Mouse (Mus musculus) testis, postnatal 14 days (tissue): ENCODE measurements at regions not wholly inside any gene's neighbourhood (a gene's known extent, or its start where the extent isn't known, plus 50 kb on each side); places are given as distances from the start of the nearest gene placed in this dataset.

Source experiments
- DNase-seq: peaks from one replicate; pipeline ENCODE4 v3.0.0; 2021; ENCODE audit warnings: low spot score

DNA sequence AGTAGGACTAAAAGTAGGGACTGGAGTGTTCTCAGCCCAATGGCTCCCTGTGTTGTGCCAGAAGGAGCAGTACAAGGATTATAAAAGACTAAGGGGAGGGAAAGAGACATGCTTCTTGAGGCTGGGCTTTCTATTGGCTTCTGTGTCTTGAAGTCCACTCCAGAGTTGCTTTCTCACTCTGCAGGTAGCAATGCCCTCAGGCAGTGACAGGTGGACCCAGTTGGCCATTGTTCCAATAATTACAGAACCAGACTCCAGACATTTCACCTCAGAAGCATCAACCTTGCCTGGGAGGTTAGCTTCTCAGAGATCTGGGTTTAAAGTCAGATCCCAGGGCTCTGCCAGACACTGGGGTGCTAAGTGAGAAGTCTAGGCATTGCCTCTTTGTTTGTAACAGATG lies 136.3 kb upstream of the Tll1 start:
- DNase-seq, result no peak

DNA sequence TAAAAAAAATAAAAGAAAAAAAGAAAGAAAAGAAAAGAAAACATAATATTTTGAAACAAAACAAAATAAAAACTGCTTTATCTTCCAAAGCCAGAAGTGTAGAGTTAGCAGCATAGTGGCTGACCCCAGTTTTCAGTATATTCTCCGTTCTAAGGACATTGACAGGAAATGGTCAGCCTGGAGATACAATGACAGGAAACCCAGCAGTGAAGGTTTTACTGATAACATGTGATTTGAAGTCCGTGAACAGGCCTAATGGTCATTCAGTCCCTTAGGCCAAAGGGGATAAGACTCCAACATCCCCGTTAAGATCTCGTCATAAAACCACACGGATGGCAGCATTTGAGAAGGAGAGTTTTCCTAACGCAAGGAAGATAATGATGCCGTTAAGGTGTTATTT lies 131.3 kb upstream of the Tll1 start:
- no peak for DNase-seq

DNA sequence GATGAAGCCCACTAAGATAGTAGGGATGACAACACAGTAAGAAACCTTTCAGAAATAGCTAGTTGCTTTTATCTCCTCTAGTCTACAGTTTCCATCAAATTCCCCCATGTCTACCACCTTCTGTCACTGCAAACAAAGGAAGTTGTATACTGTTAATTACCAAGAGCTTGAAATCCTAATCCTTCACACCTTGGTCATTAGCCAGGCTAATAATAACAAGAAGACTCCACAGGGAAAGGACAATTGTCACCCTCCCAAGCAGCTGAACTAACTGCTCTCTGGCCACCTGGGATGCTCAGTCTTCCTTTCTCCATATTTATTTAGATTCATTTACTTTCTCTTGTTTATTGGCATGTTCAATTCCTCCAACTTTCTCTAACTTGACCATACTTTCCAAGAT lies 130.5 kb upstream of the Tll1 start:
- DNase-seq, result no peak

DNA sequence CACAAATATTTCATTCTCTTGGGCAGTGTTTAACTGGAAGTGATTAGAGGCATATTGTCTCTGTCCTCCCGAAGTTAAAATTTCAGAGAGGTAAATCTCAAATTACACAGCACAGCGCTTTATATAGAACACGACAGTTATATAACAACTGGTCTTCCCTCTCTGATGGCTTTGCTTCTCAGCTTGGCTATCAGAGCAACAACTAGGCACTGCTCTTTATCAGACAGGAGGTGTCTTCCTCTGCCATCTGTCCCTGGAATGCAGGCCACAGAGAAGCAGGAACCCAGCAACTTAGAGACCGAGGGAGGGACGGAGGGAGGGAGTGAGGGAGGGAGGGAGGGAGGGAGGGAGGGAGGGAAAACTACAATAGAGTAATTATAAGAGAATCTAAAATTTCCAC lies 129.4 kb upstream of the Tll1 start:
- no peak for DNase-seq

DNA sequence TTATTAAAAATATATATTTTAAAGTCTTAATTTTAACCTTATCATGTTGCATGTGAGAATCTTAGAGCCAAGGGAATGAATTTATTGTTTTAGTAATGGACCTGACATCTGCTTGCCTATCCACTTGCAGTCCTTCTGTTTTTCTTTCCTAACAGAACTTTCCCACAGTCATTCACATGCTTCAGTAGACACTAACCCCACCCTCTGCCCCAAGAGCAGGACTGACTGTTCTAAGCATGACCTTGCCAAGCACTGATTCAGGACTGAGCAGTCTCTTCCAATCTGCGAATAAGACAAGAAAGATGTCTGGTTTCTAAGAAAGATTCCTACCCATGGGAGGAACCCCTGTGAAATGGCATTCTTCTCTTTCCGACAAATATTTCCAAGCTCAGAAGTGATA lies 117.9 kb upstream of the Tll1 start:
- no peak for DNase-seq

DNA sequence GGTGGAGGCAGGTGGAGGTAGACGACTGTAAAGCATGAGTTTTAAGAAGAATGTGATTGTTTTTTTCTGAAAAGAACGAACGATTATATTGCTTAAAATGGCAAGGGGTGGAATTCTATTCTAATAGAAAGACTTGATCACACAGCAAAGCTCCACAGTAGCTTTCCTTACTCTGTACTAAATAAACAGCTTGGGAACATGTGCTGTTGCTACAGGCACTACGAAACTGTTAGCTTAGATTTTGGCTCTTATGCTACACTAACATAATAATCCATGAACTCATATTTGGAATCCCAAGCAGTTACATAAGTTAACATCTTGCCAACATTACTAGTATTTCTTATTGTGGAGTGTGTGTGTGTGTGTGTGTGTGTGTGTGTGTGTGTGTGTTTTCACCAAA lies 114.3 kb upstream of the Tll1 start:
- no peak for DNase-seq

DNA sequence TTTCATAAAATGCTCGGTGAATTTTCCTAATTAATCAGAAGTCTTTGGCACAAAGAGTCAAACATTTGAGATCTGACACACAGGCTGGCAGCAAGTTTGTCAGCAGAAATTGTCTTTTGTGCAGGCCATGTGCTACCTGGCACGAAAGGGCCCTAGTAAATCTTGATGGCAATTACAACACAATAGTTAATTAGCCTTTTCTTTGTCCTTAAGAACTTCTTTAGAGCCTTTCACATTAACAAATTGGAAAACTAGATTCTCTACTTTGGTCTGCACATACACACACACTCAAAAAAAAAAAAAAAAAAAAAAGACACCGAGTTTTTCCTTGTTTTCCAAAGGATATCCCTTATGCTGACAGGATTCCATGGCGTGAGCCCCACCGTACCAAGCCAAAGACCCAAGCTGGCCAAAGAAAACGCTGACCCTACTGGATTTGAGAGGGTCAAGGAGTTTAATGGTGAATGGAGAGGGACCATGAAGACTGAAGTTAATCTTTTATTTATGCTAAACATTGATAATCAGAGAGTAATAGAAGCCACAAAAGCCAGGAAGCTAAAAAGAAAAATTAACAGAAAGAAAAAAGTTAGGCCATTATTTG lies 113.2 kb upstream of the Tll1 start:
- DNase-seq, result no peak

DNA sequence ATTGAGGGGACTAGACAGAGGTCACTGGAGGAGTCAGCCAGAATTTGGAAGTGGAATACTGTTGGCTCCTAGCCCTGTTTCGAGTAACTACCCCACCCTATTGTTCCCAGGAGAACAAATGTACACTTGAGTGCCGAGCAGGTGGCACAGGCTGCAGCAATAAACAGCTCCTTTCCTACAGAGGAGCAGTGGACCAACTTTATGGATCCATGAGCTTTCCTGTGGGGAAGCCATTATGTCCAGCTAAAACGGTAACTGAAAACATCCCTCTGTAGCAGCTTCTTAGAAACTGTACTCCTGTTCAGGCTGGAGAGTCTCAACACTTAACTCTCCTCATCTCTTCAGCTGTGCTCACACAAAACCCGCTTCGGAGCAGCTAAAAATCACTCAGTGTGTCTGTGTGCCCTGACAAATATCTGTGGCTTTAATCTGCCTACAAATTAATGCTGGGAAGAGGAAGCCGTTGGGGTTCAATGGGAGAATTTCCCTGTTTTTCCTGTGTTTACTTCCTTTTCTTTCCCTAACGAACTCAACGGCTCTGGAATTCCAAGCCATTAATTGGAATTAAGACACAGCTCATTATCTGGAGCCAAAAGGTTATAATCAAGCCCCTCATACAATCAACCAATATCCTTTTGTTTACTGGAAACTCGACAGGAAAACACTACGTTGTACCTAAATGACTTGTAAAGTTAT lies 112.6 kb upstream of the Tll1 start:
- DNase-seq, result no peak

DNA sequence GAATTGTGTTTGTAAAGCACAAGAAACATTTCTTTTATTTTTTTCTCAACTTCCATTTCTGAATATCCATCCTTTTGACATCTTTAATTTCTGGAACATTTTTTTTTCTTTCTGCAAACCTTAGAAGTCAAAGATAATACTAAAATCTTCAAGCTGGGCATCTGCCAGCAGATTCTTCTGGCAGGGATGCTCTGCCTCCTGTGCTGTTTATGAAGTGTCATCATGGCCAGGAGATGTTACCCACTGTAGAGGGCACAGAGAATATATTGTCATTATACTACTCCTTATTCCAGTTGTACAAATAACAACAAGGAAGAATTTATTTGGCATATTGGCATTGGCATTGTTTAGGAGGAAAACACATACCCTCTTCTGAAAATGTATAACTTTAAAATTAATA lies 111.7 kb upstream of the Tll1 start:
- no peak for DNase-seq

DNA sequence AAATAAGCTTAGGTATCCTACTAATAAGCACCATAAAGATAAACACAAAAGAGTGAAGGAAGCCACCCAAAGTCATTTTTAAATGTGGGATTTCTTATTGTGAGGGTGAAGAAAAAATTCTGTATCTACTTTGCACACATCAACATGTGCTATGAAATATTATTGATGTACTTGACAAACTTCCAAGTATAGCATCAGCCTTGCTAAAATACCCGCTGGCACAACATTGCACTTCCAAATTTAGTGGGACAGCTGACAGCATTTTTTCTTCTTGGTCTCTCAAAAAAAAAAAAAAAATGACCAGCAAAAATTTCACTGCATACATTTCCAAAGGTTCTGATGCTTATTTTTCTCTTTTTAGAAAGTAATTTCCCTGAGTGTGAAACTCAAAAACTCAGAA lies 101.9 kb upstream of the Tll1 start:
- DNase-seq, result no peak

DNA sequence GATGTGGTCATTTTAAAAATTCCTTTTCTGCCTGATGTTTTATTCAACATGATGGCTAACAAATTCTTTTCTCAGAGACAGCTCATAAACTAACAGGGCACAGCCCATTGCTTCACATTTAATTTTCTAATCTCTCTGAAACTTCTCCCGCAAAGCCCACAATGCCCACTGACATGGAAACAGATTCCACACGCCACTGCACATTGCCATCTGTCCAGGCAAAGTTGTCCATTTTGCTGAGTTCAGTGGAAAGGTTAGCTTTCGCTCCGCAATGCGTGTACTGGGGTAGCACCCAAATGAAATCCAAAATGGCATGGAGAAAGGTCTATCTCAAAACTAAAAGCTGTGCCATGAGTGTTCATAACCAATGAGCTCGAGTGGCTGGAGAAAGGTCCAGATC lies 76.7 kb upstream of the Tll1 start:
- no peak for DNase-seq

DNA sequence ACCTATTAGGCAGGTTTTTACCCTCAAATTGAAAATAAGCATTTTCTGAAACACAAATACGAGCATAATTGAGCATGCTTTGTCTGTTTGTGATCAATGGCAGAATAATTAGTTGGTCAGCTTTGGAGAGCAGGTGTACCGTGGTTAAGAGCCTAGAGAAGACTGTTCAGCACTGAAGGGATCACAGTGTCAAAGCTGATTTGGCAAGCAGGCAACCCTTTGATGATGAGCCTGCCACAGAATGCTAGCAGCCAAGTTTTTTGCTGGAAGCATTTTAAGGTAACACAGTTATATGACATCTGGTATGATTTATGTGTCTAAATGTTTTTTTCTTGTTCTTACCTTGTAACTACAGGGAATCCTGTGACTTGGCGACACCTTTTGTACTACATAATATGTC lies 75.5 kb upstream of the Tll1 start:
- DNase-seq, result no peak

DNA sequence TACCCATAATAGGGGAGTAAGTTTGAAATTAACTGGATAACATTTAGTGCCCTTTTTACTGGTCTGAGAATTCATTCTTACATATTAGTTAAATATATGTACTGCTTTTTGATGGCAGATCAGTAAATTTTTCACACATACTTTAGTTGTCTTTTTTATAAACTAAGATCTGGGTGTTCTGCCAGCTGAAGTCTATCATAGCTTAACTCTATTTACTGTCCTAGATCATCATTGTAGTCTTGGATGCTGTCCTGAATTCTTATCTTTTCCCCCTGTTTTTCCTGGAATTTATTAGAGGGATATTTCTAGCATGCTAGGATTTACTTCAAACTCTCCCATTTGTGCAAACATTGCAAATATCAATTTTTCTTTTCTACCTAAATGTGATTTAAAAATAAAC lies 74.3 kb upstream of the Tll1 start:
- no peak for DNase-seq

DNA sequence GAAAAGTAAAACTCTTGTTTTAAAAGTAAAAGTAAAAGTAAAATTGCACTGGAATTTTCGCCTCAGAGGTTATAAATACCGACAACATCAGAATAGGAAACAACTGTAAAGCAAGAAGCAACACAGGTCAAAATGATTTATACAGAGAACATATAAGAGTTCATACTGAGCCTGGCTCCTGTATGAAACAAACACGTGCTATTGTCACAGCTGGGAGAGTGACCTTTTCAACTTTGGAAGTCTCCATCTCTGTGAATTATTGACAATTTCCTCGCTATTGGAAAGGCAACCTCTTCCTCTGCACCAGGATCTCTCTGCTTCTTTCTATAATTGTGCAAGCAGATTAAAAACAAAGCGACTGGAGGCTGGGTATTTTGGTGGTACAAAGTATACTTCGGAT lies 70.0 kb upstream of the Tll1 start:
- no peak for DNase-seq

DNA sequence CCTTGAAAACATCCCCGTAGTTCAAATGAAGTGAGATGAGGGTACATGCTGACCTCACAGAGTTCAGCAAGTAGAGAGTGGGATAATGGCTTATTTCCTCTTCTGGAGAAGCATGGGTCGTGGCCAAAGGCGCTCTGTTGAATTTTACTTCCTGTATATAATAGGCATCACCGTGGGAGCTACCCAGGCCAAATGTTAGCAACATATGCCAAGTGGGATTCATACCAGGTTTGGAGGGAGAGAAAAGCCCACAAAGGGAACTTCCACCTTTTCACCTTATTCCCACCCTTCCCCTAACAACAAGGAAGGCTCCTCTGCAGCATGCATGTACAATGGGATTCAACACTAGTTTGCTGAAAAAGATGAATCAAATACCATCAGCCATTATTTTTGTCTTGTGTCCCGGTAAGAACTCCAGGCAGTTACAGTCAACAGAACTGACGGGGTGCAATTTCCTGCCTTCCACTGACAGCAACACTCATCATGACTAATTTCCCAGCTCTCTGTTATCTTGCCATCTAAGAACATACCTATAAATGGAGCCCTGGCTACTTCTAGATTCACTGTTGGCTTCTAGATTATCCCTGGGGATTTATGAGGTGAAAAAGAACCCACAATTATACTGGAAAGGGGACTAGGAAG lies 59.4 kb upstream of the Tll1 start:
- DNase-seq, result no peak
